Mouse (Mus musculus) forebrain, embryonic 16.5 days (tissue): ENCODE measurements at regions not wholly inside any gene's neighbourhood (a gene's known extent, or its start where the extent isn't known, plus 50 kb on each side); places are given as distances from the start of the nearest gene placed in this dataset.

Experiments
- ATAC-seq: fragments of 200-750 bp; cut with Nextera tagmentation; 2 replicates; pipeline ENCODE4 v1.8.0; 2017; ENCODE audit warnings: mild to moderate bottlenecking, moderate library complexity
- H3K27ac ChIP-seq: fragments of 300-500 bp; sonication (generic); 2 replicates; pipeline ENCODE4 v1.5.1; 2014; ENCODE audit warnings: low read length, control low read depth
- H3K27me3 ChIP-seq: fragments of 300-500 bp; sonication (generic); replicated peaks from 2 replicates; pipeline ENCODE4 v1.6.1; 2014; ENCODE audit warnings: low read length; ENCODE audit not compliant: control insufficient read depth, insufficient read depth
- H3K36me3 ChIP-seq: fragments of 300-500 bp; sonication (generic); 2 replicates; pipeline ENCODE4 v1.6.1; 2014; ENCODE audit not compliant: control insufficient read depth, insufficient read depth
- H3K4me1 ChIP-seq: fragments of 300-500 bp; sonication (generic); replicated peaks from 2 replicates; pipeline ENCODE4 v1.6.1; 2014; ENCODE audit warnings: low read length; ENCODE audit not compliant: control insufficient read depth, insufficient read depth
- H3K4me2 ChIP-seq: fragments of 300-500 bp; sonication (generic); 2 replicates; pipeline ENCODE4 v1.6.1; 2014; ENCODE audit warnings: mild to moderate bottlenecking, low read length, control low read depth
- H3K4me3 ChIP-seq: fragments of 300-500 bp; sonication (generic); replicated peaks from 2 replicates; pipeline ENCODE4 v1.5.1; 2014; ENCODE audit warnings: mild to moderate bottlenecking, low read length, control low read depth
- H3K9ac ChIP-seq: fragments of 300-500 bp; sonication (generic); replicated peaks from 2 replicates; pipeline ENCODE4 v1.6.1; 2014; ENCODE audit warnings: low read depth, low read length, control low read depth
- H3K9me3 ChIP-seq: fragments of 300-500 bp; sonication (generic); 2 replicates; pipeline ENCODE4 v1.6.1; 2016; ENCODE audit warnings: low read length; ENCODE audit not compliant: control insufficient read depth
- WGBS: fragments of 180-500 bp; shearing (Covaris S2); extraction: QIAGEN DNeasy Blood & Tissue Kit; methylation state at CpG from one replicate; pipeline ENCODE4 v1.1.7; 2014; 5-methylcytosine and 5-hydroxymethylcytosine counted together

- Histone ChIP-seq H3K27me3 (no peaks in the 10 kb centered on the region), H3K4me2 (no peak overlapping the region), H3K9me3 (no peaks in the 10 kb centered on the region), H3K4me3 (no peak overlapping the region), H3K27ac (no peak overlapping the region), H3K4me1 (no peaks in the 10 kb centered on the region), H3K36me3 (no peaks in the 10 kb centered on the region), H3K9ac (no peak overlapping the region)
- no peak for ATAC-seq
- 52% methylated on average over 3 of the region's 3 CpGs for WGBS
Measured at GRCm38 (mm10) chr3:101749841-101750240, 98.9 kb downstream of the Mab21l3 start.

GRCm38 (mm10) chr3:101749031-101749632, 99.6 kb downstream of the Mab21l3 start:
- Histone ChIP-seq H3K4me3 (no peak overlapping the region), H3K36me3 (no peaks in the 10 kb centered on the region), H3K27ac (no peak overlapping the region), H3K4me1 (no peaks in the 10 kb centered on the region), H3K4me2 (no peak overlapping the region), H3K9me3 (no peaks in the 10 kb centered on the region), H3K27me3 (no peaks in the 10 kb centered on the region), H3K9ac (no peak overlapping the region)
- peak; percentile 31; the same call in 1 of the 2 replicates for ATAC-seq
- 80% methylated on average over 3 of the region's 3 CpGs for WGBS

- H3K27ac ChIP-seq = no peak overlapping the region
- no peaks in the 10 kb centered on the region for H3K36me3 ChIP-seq
- H3K9ac ChIP-seq = no peak overlapping the region
- 52% methylated on average over 4 of the region's 4 CpGs for WGBS
- no peaks in the 10 kb centered on the region for H3K4me1 ChIP-seq
- no peak overlapping the region for H3K4me3 ChIP-seq
- ATAC-seq = no peak
- no peaks in the 10 kb centered on the region for H3K27me3 ChIP-seq
- no peaks in the 10 kb centered on the region for H3K9me3 ChIP-seq
- no peak overlapping the region for H3K4me2 ChIP-seq
Measured at GRCm38 (mm10) chr3:101748186-101748585, 100.6 kb downstream of the Mab21l3 start.

GRCm38 (mm10) chr3:101740906-101741305, 107.9 kb downstream of the Mab21l3 start:
- Histone ChIP-seq H3K4me1 (no peaks in the 10 kb centered on the region), H3K4me2 (no peak overlapping the region), H3K9ac (no peak overlapping the region), H3K9me3 (no peaks in the 10 kb centered on the region), H3K27me3 (no peaks in the 10 kb centered on the region), H3K36me3 (no peaks in the 10 kb centered on the region), H3K4me3 (no peak overlapping the region), H3K27ac (no peak overlapping the region)
- no peak for ATAC-seq
- WGBS = 88% methylated on average over 4 of the region's 4 CpGs

- Histone ChIP-seq H3K4me3 (no peak overlapping the region), H3K9me3 (peaks cover 5% of the 10 kb centered on the region; the same call in 1 of the 2 replicates), H3K4me2 (no peak overlapping the region), H3K9ac (no peak overlapping the region), H3K27ac (no peak overlapping the region), H3K36me3 (no peaks in the 10 kb centered on the region), H3K27me3 (no peaks in the 10 kb centered on the region), H3K4me1 (no peaks in the 10 kb centered on the region)
- ATAC-seq = no peak
- WGBS = 88% methylated on average over 6 of the region's 6 CpGs
Measured at GRCm38 (mm10) chr3:101737197-101737596, 111.6 kb downstream of the Mab21l3 start.

- no peaks in the 10 kb centered on the region for H3K36me3 ChIP-seq
- no peak for ATAC-seq
- peaks cover 5% of the 10 kb centered on the region; the same call in 1 of the 2 replicates for H3K9me3 ChIP-seq
- H3K4me3 ChIP-seq = no peak overlapping the region
- H3K9ac ChIP-seq = no peak overlapping the region
- 85% methylated on average over 3 of the region's 3 CpGs for WGBS
- H3K4me1 ChIP-seq = no peaks in the 10 kb centered on the region
- H3K4me2 ChIP-seq = no peak overlapping the region
- H3K27me3 ChIP-seq = no peaks in the 10 kb centered on the region
- no peak overlapping the region for H3K27ac ChIP-seq
Measured at GRCm38 (mm10) chr3:101729044-101729443, 119.7 kb downstream of the Mab21l3 start.

GRCm38 (mm10) chr3:101722926-101723325, 118.4 kb upstream of the Atp1a1 start:
- ATAC-seq = no peak
- H3K4me2 ChIP-seq = no peak overlapping the region
- no peaks in the 10 kb centered on the region for H3K9me3 ChIP-seq
- 33% methylated on average over 6 of the region's 6 CpGs for WGBS
- H3K4me1 ChIP-seq = no peaks in the 10 kb centered on the region
- H3K4me3 ChIP-seq = no peak overlapping the region
- H3K9ac ChIP-seq = no peak overlapping the region
- no peak overlapping the region for H3K27ac ChIP-seq
- H3K36me3 ChIP-seq = no peaks in the 10 kb centered on the region
- H3K27me3 ChIP-seq = no peaks in the 10 kb centered on the region

GRCm38 (mm10) chr3:101722001-101722400, 117.5 kb upstream of the Atp1a1 start:
- H3K36me3 ChIP-seq = no peaks in the 10 kb centered on the region
- no peaks in the 10 kb centered on the region for H3K27me3 ChIP-seq
- H3K9ac ChIP-seq = no peak overlapping the region
- H3K4me3 ChIP-seq = no peak overlapping the region
- no peaks in the 10 kb centered on the region for H3K9me3 ChIP-seq
- WGBS = 87% methylated on average over 4 of the region's 4 CpGs
- no peaks in the 10 kb centered on the region for H3K4me1 ChIP-seq
- ATAC-seq = no peak
- no peak overlapping the region for H3K27ac ChIP-seq
- no peak overlapping the region for H3K4me2 ChIP-seq

GRCm38 (mm10) chr3:101715416-101715815, 110.9 kb upstream of the Atp1a1 start:
- no peak overlapping the region for H3K9ac ChIP-seq
- no peak overlapping the region for H3K4me3 ChIP-seq
- no peaks in the 10 kb centered on the region for H3K36me3 ChIP-seq
- peaks cover 18% of the 10 kb centered on the region for H3K4me1 ChIP-seq
- no peaks in the 10 kb centered on the region for H3K9me3 ChIP-seq
- no peak overlapping the region for H3K4me2 ChIP-seq
- no peaks in the 10 kb centered on the region for H3K27me3 ChIP-seq
- ATAC-seq = no peak
- H3K27ac ChIP-seq = no peak overlapping the region

- H3K4me2 ChIP-seq = no peak overlapping the region
- no peaks in the 10 kb centered on the region for H3K36me3 ChIP-seq
- peaks cover 18% of the 10 kb centered on the region for H3K4me1 ChIP-seq
- no peak for ATAC-seq
- H3K27me3 ChIP-seq = no peaks in the 10 kb centered on the region
- no peaks in the 10 kb centered on the region for H3K9me3 ChIP-seq
- WGBS = 79% methylated on average over 5 of the region's 5 CpGs
- H3K27ac ChIP-seq = no peak overlapping the region
- H3K9ac ChIP-seq = no peak overlapping the region
- H3K4me3 ChIP-seq = no peak overlapping the region
Measured at GRCm38 (mm10) chr3:101714810-101715209, 110.3 kb upstream of the Atp1a1 start.
